Mouse (Mus musculus) heart, postnatal 0 days (tissue): ENCODE data around the gene Dnajc7. TPM values are rescaled to one million over a fixed set of nuclear protein-coding genes. Genes with fewer than 3 reads are reported as not detected.
"Not testable (repeated sequence)": the region's sequence is repeated elsewhere in the genome, so short reads cannot be mapped to it uniquely, and the experiment has no call there.

Source experiments
- ATAC-seq: fragments of 200-750 bp; cut with Nextera tagmentation; 2 replicates; pipeline ENCODE4 v1.8.0; 2017; ENCODE audit warnings: low read depth, moderate number of reproducible peaks, moderate library complexity; ENCODE audit not compliant: insufficient read depth
- DNase-seq: peaks from one replicate; pipeline ENCODE4 v3.0.0-alpha.2; 2016; ENCODE audit warnings: low spot score
- H3K27ac ChIP-seq: fragments of 300-500 bp; sonication (generic); 2 replicates; pipeline ENCODE4 v1.5.1; 2014; ENCODE audit warnings: low read depth, mild to moderate bottlenecking
- H3K27me3 ChIP-seq: fragments of 300-500 bp; sonication (generic); 2 replicates; pipeline ENCODE4 v1.6.1; 2014; ENCODE audit warnings: low read length, mixed read lengths; ENCODE audit not compliant: control insufficient read depth, insufficient read depth
- H3K36me3 ChIP-seq: fragments of 300-500 bp; sonication (generic); replicated peaks from 2 replicates; pipeline ENCODE4 v1.6.1; 2014; ENCODE audit warnings: low read length, mixed read lengths; ENCODE audit not compliant: control insufficient read depth, insufficient read depth
- H3K4me1 ChIP-seq: fragments of 300-500 bp; sonication (generic); 2 replicates; pipeline ENCODE4 v1.6.1; 2014; ENCODE audit warnings: antibody characterized with exemption; ENCODE audit not compliant: control insufficient read depth, insufficient read depth
- H3K4me2 ChIP-seq: fragments of 300-500 bp; sonication (generic); 2 replicates; pipeline ENCODE4 v1.6.1; 2014; ENCODE audit warnings: low read depth, mild to moderate bottlenecking, low read length, moderate library complexity
- H3K4me3 ChIP-seq: fragments of 300-500 bp; sonication (generic); 2 replicates; pipeline ENCODE4 v1.5.1; 2014; ENCODE audit warnings: low read depth, low read length
- H3K9ac ChIP-seq: fragments of 300-500 bp; sonication (generic); replicated peaks from 2 replicates; pipeline ENCODE4 v1.6.1; 2014; ENCODE audit warnings: low read depth, low read length, mixed read lengths
- H3K9me3 ChIP-seq: fragments of 300-500 bp; sonication (generic); replicated peaks from 2 replicates; pipeline ENCODE4 v1.6.1; 2016; ENCODE audit warnings: low read length; ENCODE audit not compliant: control insufficient read depth
- CTCF ChIP-seq: IDR thresholded peaks from 2 replicates; pipeline ENCODE4 v1.5.1; 2016; ENCODE audit warnings: antibody characterized with exemption, control low read depth, low read depth
- EP300 ChIP-seq: IDR thresholded peaks from 2 replicates; pipeline ENCODE4 v1.6.1; 2016; ENCODE audit warnings: antibody characterized with exemption, low read depth
- WGBS: fragments of 180-500 bp; shearing (Covaris S2); extraction: QIAGEN DNeasy Blood & Tissue Kit; methylation state at CpG from one replicate; pipeline ENCODE4 v1.1.7; 2014; 5-methylcytosine and 5-hydroxymethylcytosine counted together
- polyA plus RNA-seq: library from polyadenylated mRNA; unstranded; fragments of >200 nt; fragmentation: Nextera tagmentation; extraction: Ambion mirVana; gene quantifications from 2 replicates; pipeline ENCODE4 v1.2.1, GENCODE M21; 2015
- total RNA-seq: library from RNA; depleted of rRNA; stranded (reverse); fragments of >200 nt; gene quantifications from 2 replicates; pipeline ENCODE4 v1.2.3, GENCODE M21; 2014; ENCODE audit warnings: low replicate concordance; rRNA removed

Dnajc7 gene
- total RNA-seq (82.2 and 98.5 TPM in 2 replicates), polyA plus RNA-seq (163 and 173 TPM in 2 replicates)

DNA sequence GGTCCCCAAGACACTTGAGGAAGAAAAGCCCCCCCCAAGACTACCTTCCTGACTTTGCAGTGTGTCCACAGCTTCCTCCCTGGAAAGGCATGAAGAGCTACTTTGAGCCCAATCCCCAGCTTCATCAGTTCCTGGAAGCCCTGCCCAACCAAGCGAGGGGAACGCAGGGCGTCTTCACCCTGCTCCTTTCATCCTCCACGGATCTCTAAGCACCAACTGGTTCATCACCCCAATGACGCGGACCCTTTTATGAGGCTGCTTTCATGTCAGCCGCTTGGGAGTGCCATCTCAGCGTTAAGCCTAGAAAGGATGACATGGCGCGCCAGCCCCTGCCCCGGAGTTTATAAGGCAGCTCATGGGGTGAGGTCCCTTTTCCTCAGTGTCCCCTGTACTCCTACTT, at the start of gene Dnajc7:
Dnajc7 (minus strand) TSS at position 187 of the 400 bp plus-strand sequence.
- peak within 1 kb of the TSS; percentile 90 for H3K4me2 ChIP-seq
- H3K9me3 ChIP-seq: no peaks in the 10 kb centered on the region
- DNase-seq (no peak), ATAC-seq (no peak)
- H3K27me3 ChIP-seq: no peaks in the 10 kb centered on the region
- peaks cover 25% of the 10 kb centered on the region for H3K4me1 ChIP-seq
- H3K4me3 ChIP-seq: peak within 1 kb of the TSS; percentile 95
- WGBS: 10% methylated on average over 11 of the region's 11 CpGs
- no peak for TF ChIP-seq CTCF
- TF ChIP-seq EP300: no peak
- peak within 1 kb of the TSS; percentile 98 for H3K27ac ChIP-seq
- peak within 1 kb of the TSS; percentile 91 for H3K9ac ChIP-seq
- H3K36me3 ChIP-seq: peaks cover 10% of the 10 kb centered on the region; the same call in 1 of the 2 replicates

DNA sequence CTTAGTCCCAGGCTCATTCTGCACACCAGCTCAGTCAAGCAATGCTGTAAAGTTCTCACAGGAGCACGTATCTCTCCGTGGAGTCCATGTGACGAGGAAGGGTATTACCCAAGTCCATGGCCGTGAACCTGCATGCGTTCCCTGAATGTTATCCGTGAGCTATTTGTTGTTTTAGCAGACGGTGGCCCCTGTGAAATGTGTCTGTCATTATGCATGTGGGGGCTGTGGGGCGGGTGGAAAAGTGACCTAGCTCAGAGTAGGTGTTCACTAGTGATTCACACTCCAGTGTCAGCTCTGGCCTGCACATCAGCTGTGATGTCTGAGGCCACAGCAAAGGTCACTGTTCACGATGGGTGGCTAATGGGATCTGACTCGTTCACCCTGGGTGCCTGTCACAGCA, 39.8 kb upstream of the Dnajc7 start:
- H3K36me3 ChIP-seq: no peaks in the 10 kb centered on the region

DNA sequence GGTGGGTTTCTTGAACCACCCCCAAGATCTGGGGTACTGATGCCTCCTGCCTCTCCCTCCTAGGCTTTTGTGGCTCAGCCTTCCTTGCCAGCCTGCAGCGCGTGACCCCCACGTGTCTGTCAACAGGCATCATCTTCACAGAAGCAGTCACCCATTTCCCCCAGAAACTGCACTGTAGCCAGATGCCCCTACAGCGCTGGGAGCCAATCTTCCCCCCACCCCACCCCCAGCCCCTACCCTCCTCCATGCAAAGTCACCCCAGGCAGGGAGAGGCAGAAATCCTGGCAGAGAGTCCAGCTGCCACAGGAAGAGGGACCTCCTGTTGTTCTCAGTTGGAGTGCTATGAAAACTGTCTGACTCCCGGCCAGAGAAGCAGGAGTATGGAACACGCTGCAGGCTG, 36.5 kb upstream of the Dnajc7 start:
- TF ChIP-seq CTCF (no peak), EP300 (no peak)
- Histone ChIP-seq H3K27me3 (peaks cover 5% of the 10 kb centered on the region), H3K4me1 (peaks cover 5% of the 10 kb centered on the region; the same call in 1 of the 2 replicates), H3K27ac (no peak overlapping the region), H3K4me3 (no peak overlapping the region), H3K9me3 (no peaks in the 10 kb centered on the region), H3K36me3 (no peaks in the 10 kb centered on the region), H3K4me2 (peak overlapping the region; percentile 26; the same call in 1 of the 2 replicates), H3K9ac (no peak overlapping the region)
- 13% methylated on average over 6 of the region's 6 CpGs for WGBS
- DNase-seq (peak; percentile 52), ATAC-seq (no peak)

More for the DNA sequence above, 39.8 kb upstream of the Dnajc7 start:
- DNase-seq (no peak), ATAC-seq (no peak)
- WGBS: 63% methylated on average over 10 of the region's 10 CpGs
- no peak for TF ChIP-seq CTCF
- TF ChIP-seq EP300: no peak
- no peak overlapping the region for H3K4me2 ChIP-seq
- H3K4me1 ChIP-seq: peaks cover 5% of the 10 kb centered on the region; the same call in 1 of the 2 replicates
- no peak overlapping the region for H3K27ac ChIP-seq
- H3K4me3 ChIP-seq: no peak overlapping the region
- no peaks in the 10 kb centered on the region for H3K27me3 ChIP-seq
- no peak overlapping the region for H3K9ac ChIP-seq
- H3K9me3 ChIP-seq: no peaks in the 10 kb centered on the region

DNA sequence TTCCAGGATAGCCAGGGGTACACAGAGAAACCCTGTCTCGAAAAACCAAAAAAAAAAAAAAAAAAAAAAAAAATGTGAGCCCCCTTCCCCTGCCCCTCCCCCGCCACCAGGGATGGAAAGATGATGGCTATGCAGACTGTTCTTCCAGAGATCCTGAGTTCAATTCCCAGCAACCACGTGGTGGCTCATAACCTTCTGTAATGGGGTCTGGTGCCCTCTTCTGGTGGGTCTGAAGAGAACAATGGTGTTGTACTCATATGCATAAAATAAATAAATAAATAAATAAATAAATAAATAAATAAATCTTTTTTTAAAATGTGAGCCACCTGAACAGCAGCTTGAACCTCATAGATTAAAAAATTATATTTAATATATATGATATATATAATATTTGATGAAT, 35.6 kb upstream of the Dnajc7 start:
- H3K36me3 ChIP-seq, H3K9me3 ChIP-seq, H3K4me2 ChIP-seq, H3K4me3 ChIP-seq, H3K4me1 ChIP-seq, H3K9ac ChIP-seq, ATAC-seq, H3K27ac ChIP-seq, DNase-seq: not testable (repeated sequence)
- WGBS: 39% methylated on average over 2 of the region's 3 CpGs
- peaks cover 14% of the 10 kb centered on the region for H3K27me3 ChIP-seq
- TF ChIP-seq CTCF: peak; percentile 34

DNA sequence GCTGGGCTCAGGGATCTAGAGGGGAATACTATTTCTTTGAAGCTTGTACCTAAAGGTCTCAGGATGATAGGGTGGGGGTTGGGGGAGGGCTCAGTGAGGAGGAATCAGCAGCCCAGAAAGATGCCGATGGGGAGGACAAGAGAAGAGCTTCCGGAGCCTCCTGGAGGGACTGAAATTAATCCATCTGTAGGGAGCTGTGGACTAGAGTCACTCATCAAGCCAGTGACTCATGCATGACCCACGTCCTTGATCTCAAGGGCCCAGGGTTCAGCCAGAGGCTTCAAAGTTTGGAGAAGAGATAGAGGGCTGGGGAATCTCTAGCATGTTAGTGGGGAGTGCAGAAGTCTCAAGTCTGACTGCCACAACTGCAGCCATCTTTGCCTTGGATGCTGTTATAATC, 31.8 kb upstream of the Dnajc7 start:
- no peak overlapping the region for H3K4me2 ChIP-seq
- no peak for DNase-seq
- peaks cover 5% of the 10 kb centered on the region; the same call in 1 of the 2 replicates for H3K4me1 ChIP-seq
- 10% methylated on average over 3 of the region's 3 CpGs for WGBS
- H3K27me3 ChIP-seq: peaks cover 29% of the 10 kb centered on the region
- no peak for ATAC-seq
- H3K27ac ChIP-seq: no peak overlapping the region
- no peak for TF ChIP-seq CTCF
- no peak for TF ChIP-seq EP300
- H3K4me3 ChIP-seq: no peak overlapping the region
- no peaks in the 10 kb centered on the region for H3K36me3 ChIP-seq
- H3K9ac ChIP-seq: no peak overlapping the region
- H3K9me3 ChIP-seq: no peaks in the 10 kb centered on the region

DNA sequence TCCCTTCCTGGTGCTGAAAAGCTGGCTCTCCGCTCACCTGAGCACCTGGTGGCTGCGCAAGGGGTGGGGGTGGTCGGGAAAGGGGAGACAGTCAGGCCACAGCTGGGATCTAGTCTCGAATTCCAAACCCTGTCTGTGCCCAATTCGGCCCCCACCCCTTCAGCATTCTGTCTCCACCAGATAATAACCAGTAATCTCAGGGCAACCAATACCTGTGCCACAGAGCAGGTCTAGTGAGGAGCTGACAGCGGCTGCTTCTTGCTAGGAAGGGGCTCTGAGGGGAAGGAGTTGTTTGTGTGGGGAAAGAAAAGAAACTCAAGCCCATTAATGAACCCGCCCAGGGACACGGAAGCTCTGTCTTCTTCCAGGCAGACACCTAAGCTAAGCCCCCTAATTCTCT, 31.2 kb upstream of the Dnajc7 start:
- DNase-seq: no peak
- Histone ChIP-seq H3K9me3 (no peaks in the 10 kb centered on the region), H3K27ac (no peak overlapping the region), H3K4me2 (no peak overlapping the region), H3K27me3 (peaks cover 29% of the 10 kb centered on the region), H3K9ac (no peak overlapping the region), H3K4me1 (peaks cover under 1% of the 10 kb centered on the region; the same call in 1 of the 2 replicates), H3K36me3 (no peaks in the 10 kb centered on the region), H3K4me3 (no peak overlapping the region)
- TF ChIP-seq EP300 (no peak), CTCF (no peak)
- WGBS: 10% methylated on average over 8 of the region's 8 CpGs
- no peak for ATAC-seq
